Mouse (Mus musculus) natural killer cell, adult 2 months (primary cell): Measurements from ENCODE around the gene Ppt1.
"Not testable (repeated sequence)": the region's sequence is repeated elsewhere in the genome, so short reads cannot be mapped to it uniquely, and the experiment has no call there.

Source experiments
- DNase-seq, 2 experiments: peaks; one replicate each; pipeline ENCODE4 v3.0.0; 2022; ENCODE audit warnings: low spot score in 2 of 2

Ppt1 gene

DNA sequence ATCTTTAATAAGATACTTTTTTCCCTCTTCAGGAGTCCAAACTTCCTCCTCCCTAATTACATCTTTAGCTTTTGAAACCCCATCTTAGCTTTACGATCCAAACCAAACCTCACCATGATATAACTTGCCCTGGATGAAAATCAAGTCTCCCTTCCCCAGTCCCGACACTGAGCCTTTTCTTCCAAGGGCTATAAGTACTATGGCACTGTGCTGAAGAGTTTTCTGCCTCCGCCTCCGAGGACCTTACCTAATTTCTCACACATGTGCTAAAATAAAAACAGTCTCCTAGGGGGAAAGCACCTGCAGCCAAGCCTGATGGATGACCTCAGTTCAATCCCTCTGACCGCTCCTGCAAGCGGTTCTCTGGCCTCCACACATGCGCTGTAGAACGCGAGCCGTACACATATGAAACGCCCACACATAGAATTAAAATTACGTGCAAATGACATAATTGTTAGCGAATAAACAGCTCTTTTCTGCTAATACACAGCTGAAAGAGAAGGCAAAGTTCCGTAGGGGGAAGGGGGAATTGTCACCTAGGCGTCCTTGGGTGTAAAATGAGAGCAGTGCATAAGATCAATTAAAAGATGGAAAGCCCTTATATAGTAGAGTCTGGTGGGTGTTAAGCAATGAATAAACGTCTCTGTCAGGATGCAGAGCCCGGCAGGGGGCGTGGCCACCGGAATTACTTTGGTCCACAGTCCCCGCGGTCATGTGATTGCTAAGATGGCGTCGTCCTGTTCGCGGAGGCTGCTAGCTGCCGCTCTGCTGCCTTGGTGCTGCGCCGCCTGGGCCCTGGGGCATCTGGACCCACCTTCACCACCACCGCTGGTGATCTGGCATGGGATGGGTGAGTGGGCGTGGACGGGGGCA is at the start of gene Ppt1:
Ppt1 (plus strand) TSS at position 713 of the 873 bp plus-strand sequence.
- peak; percentile 77 to 86 for DNase-seq

DNA sequence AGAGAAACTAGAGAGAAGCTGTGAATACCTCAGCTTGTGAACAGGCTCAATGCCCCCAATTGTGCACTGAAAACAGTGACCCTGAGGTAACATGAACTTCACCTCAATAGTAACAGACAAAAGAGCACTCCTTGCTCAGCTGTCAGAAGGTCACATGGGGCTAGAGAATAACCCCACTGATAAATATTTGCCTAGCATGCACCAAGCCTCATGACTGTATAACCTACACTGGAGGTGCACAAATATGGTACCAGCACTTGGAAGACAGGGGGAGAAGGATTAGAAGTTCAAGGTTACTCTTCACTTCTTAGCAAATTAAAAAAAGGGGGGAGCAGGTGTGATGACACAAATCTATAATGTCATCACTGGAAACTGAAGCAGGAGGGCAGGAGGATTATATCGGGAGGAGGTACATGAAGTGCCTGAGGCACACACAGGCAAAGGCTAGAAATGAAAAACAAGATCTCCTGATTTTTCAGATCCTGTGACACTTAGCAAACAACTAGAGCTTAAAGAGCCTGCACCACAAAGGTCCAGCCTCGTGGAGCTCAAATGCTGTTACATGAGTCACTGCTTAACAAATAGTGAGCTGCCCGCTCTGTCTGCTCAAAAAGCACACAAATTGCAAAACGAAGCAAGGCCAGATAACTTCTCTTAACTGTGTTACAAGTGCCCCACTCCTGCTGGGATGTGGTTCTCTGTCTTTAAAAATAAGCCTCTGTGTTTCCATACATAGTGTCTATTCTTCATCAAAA is 46.5 kb upstream of the Ppt1 start:
- DNase-seq, result no peak

DNA sequence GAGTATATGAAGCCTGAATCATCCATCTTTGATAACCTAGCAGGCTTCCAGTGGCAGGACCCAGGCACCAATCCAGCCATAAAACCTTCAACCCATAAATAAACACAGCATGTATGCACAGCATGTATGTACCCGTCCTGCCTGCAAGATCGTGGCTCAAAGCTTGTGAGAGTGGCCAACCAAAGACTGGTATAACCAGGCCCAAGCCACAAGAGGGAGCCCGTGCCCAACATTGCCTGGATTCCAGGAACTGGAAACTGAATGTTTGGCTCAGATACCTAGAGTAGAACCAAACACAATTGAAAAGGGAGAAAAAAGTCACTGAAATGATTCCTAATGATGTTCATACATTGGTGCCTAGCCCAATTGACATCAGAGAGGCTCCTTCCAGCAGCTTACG is 27.9 kb upstream of the Ppt1 start:
- peak; percentile 13 to 61 for DNase-seq

DNA sequence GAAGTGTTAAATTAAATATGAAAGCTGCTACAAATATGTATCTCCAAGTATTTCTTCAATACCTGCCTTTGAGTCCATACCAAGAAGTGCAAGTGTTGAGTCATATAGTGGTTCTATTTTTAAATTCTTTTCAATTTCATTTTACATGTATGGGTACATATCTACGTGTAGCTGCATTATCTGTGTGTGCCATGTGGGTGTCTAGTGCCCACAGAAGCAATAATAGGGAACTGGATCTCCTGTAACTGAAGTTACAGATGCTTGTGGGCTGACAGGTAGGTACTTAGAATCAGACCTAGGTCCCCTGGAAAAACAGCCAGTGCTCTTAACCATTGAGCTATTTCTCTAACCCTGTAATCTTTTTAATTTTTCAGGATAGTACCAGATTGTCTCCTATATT is 24.9 kb upstream of the Ppt1 start:
- DNase-seq, result no peak

DNA sequence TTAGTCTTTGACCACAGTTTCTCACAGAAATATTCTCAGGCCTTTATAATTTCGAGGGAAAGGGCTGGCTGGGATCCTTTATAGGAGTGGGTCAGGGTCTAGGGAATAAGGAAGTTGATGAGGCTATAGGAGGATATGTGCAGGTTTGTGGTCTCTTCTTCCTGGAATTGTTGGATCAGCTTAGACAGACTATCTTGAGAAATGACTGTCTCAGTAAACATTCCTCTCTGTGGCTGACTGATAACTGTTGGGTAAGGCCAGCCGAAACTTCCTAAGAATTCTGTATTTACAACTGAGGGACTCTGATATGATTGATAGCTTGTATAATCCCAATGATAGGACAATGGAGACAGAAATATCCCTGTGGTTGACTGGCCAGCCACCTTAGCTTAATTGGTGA is 24.2 kb upstream of the Ppt1 start:
- DNase-seq, result no peak

DNA sequence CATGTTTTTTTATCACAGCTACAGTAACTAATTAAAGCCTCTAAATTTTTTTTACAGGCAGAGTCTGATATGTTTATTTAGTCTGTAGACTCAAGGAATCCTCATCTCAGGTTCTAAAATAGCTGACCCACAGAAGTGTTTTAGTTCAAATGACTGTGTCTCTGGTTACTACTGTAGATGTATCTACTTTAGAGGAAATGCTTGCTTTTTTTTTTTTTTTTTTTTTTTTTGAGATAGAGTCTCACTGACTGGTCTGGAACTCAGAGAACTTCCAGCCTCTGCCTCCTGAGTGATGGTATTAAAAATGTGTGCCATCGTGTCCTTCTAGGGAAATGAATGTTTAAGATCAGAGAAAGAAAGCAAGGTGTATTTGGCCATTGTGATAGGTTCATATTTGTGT is 19.8 kb upstream of the Ppt1 start:
- DNase-seq, result no peak

DNA sequence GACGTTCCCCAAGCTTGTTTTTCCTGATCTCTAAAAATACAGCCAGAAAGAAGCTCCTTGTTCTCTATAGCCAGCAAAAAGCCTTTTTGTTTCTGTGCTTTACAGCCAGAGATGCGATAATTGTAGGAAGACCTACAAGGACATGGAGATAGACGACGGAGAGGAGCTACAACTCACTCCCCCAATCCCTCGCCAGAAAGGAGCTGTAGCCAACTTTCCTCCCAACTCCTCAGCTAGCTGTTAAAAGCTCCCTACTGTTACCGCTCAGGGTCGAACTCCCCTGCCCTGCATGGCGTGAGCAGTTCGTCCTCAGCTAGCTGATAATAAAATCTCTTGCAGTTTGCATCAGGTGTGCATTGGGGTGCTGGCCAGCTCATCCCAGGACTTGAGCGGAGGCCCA is 15.1 kb upstream of the Ppt1 start:
- not testable (repeated sequence) for DNase-seq

DNA sequence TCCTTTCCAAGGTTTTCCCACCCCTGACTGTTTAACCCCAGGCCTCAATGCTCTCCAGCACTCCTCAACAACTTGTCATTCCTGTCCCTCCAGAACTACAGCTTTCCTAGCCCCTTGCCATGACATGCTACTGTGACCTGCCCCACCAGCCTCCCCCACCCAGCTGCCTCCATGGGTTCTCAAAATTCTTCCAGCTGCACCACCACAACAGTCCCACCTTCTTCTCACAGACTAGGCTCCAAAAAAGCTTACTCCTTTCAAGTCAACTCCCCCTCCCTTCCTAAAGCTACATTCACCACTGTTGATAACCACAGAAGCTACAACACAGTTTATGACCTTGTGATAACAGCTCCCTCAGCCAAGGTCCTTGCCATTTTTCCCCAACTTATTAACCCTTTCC is 8.4 kb upstream of the Ppt1 start:
- no peak for DNase-seq

DNA sequence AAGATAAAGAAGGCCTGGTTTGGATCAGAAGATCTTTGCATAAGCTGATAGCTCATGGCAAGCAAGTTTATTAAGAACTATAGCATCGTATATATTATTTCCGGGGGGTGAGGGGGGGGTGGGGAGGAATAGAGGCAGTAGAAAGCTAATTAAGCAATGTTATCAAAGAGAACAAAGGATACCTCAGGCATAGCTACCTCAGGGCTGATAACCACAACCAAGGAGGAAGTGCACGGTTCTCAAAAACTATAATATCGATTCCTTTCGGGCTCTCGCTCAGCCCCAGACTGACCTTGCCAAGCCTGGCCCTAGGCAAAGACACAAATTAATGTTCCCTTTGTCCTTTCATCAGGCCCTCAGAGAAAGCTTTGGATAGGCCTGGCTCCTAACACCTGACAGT is 6.7 kb upstream of the Ppt1 start:
- no peak for DNase-seq

DNA sequence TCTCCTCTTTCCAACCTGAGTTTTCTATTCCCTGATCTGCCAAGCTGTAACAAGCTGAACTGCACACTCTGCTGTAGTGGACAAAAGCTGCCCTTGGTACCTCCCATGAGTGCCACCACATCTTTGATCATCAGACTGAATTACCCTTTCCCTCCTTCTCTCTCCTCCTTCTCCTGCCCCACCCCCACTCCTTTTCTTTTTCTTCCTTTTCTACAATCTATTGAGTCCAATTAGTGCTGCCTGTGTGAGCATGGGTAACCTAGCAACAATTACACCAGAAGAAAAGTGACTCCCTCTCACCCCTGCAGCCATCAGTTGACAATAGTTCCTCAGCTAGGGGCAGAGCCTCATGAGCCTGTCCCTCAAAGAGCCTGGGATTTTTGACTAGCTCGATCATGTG is 4.2 kb upstream of the Ppt1 start:
- DNase-seq, result no peak

DNA sequence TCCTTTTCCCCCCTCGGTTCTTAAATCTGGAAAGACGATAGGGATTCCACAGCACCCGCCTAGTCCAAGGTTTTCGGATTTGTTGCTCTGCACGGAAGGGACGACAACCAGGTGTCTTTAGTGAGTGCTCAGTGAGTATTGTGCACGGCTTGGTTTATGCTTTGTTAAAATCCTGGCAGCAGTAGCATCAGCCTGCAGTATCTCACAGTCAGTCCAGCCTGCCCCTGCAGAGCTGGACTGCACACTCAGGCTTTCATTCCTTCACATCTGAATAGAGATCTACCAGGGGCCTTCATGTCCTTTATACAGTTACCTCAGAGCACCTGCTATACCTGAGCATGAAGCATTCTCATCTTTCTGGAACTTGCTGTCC is 347 bp downstream of the Ppt1 start:
- no peak for DNase-seq

DNA sequence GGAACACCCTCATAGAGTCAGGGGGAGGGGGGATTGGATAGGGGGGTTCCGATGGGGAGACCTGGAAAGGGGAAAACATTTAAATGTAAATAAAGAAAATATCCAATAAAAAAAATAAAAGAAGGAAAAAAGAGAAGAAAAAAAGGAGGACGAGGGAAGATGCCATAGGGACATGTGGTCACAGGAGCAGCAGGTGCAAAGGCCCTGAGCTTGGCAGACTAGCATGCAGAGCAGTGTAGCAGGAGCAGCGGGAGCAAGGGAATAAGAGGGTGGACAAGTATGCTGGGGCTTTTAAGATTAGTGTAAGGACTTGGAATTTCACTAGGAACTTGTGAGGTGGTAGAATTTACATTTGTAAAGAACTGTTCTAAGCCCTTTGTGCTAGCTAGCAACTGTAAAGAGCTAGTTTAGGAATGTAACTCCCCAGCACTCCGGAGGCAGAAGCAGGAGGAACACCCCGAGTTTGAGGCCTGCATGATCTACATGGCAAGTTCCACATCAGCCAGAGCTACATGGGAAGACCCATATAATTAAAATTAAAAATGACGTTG is 1.2 kb downstream of the Ppt1 start:
- DNase-seq, result no peak

DNA sequence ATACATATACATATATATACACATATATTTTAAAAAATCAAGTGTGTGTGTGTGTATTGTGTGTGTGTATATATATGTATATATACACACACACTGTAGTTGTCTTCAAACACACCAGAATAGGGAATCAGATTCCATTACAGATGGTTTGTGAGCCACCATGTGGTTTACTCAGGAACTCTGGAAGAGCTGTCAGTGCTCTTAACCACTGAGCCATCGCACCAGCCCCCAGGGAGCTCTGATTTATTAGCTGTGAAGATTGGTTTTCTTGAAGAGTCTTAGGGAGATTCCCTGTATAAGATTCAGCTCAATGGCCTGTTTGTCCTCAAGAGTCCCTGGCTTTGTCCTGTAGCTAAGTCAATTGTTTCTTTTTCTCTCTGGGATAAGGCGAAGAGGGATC is 2.0 kb downstream of the Ppt1 start:
- DNase-seq, result no peak

DNA sequence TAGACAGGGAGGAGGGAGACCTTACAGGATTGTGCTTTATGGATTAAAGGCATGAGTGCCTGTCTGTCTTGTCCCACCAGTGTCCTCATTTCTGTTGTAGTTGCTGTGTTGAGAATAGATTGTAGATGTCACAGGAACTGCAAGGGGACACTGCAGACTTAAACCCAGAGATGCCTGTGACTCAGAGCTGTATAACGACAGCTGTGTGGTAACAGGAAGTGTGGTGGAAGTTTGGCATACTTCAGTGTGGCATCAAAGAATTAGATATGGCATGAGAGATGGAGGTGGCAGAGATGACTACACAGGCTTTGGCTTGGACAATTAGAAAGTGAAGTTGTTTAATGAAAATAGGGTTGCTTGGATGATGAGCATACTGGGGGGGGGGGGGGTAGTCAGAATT is 2.4 kb downstream of the Ppt1 start:
- no peak for DNase-seq

DNA sequence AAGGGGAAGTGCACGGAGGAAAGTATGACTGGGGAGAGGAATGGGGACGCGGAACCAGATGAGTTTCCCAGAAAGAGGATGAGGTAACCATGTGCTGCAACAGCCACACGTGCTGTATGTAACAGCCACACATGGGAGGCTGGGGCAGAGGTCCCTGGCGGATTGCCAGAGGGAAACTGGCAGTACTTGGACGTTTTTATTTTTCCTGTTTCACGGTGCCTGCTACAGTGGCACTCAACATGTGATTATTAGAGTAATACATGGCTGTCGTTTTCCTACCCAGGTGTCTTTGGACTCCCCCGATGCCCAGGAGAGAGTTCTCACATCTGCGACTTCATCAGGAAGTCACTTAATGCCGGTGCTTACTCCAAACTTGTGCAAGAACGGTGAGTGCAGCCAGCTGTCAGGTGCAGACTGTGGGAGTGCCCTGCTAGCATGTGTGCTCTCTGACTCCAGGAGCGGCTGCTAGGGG is 12.1 kb downstream of the Ppt1 start:
- peak in 1 of 2 experiments; percentile 26 for DNase-seq

DNA sequence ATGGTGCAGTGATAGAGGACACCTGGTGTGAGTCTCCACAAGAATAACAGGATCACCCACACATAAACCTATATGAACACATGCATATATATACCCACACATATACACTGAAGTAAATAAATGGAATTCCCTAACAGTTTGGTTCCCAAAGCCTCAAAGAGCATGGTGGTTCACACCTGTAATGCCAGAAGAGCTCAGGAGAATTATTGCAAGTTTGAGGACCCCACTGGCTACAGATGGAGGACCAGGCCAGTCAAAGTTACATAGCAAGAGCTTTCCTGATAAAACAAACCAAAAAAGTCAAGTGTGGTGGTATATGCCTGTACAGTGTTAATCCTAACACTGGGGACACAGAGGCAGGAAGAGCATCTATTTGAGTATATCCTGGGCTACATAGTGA is 15.5 kb downstream of the Ppt1 start:
- no peak for DNase-seq

DNA sequence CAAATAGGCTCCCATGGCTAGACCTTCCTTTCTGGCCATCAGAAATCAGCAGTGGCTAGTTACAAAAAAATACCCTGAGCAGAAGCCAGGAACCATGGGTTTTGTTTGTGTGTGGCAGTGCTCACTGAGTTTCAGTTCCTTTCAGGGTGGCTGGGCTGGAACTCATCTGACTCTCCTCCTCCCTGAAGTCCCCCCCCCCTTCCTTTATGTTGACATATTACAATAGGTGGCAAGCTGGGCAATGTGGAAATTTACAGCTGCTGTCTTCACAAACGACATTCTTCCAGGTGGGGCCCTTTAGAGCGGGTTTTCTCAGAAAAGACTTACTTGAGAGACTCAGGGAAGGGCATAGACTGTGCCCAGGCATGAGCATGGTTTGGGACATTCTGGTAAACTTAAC is 17.6 kb downstream of the Ppt1 start:
- peak in 1 of 2 experiments; percentile 57 for DNase-seq

DNA sequence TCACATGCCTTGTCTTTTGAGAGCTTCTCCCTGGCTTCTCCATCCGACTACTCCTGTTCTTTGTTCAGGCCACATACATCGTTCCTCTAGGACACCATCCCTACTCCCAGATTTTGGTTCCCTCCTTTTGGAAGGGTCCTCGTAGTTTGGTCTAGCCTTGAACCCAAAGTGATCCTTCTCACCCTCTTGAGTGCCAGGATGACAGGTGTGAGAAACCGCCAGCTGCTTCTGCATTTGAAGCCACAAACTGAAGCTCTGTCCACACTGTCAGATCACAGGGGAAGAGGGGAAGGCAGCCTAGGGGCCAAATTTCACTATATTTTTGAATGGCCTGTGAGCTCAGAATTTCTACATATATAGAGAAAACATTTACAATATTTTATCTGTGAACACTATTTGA is 18.7 kb downstream of the Ppt1 start:
- no peak for DNase-seq

DNA sequence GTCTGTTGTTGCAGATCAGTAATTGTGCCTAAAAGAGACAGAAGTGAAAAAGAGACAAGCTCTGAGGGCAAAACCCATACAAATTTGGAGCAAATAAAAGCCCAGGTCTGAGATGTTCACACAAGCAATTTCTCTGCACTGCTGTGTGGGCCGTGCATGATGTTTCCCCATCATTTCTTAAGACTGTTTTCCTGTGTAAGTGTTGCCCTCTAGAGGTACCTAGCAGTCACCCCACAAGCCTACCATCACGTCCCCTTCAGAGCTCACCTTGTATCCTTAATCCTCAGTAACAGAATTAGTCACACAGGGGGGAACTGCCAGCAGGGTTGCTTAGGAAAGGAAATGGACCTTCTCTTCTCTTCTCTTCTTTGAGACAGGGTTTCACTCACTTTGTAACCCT is 21.9 kb downstream of the Ppt1 start:
- DNase-seq, result no peak

DNA sequence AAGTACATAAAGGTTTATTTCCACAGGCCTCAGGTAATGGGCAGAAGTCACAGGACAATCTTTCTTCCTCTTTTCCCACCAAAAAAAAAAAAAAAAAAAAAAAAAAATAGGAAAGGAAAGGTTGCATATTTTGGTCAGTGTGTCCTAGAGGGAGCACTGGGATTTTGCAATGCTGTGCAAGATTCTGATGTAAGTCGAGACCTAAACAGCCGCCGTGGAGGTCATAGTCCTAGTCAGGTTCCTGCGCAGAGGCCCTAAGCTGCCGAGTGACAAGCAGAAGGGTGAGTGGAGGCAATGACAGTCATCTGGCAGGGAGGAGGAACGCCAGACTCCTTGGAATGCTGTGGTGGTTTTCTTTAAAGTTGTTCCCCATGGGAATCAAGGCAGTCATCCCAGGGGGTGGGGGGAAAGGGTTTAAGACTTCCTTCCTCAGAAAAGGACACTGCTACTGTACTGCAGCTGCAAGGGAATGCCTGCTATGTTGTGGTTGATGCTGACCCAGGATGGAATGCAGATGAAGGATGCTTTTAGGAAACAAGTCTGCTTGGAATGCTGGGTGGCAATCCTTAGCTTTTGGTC is 23.1 kb downstream of the Ppt1 start:
- no peak for DNase-seq

DNA sequence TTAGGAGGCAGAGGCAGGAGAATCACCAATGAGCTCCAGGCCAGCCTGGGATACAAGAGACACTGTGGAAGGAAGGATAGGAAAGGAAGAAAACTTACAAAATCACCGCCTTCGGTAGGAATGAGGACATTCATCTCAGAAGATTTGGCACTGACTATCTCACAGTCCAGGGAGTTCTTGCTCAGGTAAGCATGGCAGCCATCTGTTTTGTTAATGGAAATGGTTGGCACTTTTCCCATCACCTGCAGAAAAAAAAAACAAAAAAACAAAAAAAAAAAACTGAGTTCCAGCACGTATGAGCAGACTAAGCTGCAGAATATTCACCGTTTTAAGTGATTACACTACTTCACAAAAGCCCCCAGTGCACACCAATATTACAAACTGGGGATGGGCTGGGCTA is 25.8 kb downstream of the Ppt1 start:
- DNase-seq, result no peak

DNA sequence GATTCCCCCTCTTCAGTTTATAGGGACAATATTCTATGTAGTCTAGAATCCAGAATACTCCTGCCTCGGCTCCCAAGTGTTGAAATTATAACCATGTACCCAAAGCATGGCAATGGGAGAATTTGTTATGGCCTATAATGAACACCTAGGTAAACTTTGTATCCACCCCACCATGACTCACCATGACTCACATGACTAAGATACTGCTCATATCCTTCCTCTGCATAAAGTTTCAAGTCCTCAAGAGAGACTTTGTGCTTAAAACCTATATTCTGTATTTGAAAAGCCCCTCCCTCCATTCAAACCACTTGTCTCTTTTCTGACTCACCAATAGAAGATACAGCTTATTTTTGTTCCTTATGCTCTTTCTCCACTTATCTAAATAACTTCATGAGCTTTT is 32.0 kb downstream of the Ppt1 start:
- DNase-seq, result no peak
